Mouse (Mus musculus): ENCODE measurements around the gene Gm8068. TPM values are rescaled to one million over a fixed set of nuclear protein-coding genes. Genes with fewer than 3 reads are reported as not detected.

Gene Gm8068
- polyA plus RNA-seq (2012; rRNA removed), result not detected in 2 replicates

GRCm38 (mm10) chr14:41701785-41702184 is at the start of gene Gm8068:
Gm8068 (minus strand) TSS chr14:41701885.

GRCm38 (mm10) chr14:41750514-41750913 is 48.8 kb upstream of the Gm8068 start, which contains the start of gene Gm7929:
Gm7929 (minus strand) TSS chr14:41750614.

Other genes with a start within 250 kb of the Gm8068 start
- gene Gm7954, start 248.4 kb downstream of the Gm8068 start, polyA plus RNA-seq (2012; rRNA removed), result not detected in 2 replicates
- gene Gm3486, start 212.4 kb downstream of the Gm8068 start, polyA plus RNA-seq (2012; rRNA removed), result not detected in 2 replicates
- gene Gm7970, start 146.3 kb downstream of the Gm8068 start, polyA plus RNA-seq (2012; rRNA removed), result not detected in 2 replicates
- not detected in 2 replicates for gene 1700049E17Rik2, start 128.7 kb downstream of the Gm8068 start, polyA plus RNA-seq (2012; rRNA removed)
- gene Gm3072, start 77.3 kb downstream of the Gm8068 start, polyA plus RNA-seq (2012; rRNA removed), result not detected in 2 replicates
- gene Gm3676, start 55.4 kb downstream of the Gm8068 start, polyA plus RNA-seq (2012; rRNA removed), result not detected in 2 replicates
- gene Gm7929, start 48.7 kb upstream of the Gm8068 start, polyA plus RNA-seq (2012; rRNA removed), result not detected in 2 replicates
- gene Gm47189, start 70.6 kb upstream of the Gm8068 start, polyA plus RNA-seq (2012; rRNA removed), result not detected in 2 replicates
- gene Gm7980, start 205.4 kb upstream of the Gm8068 start, polyA plus RNA-seq (2012; rRNA removed), result not detected in 2 replicates
- gene 1700049E17Rik1, start 223.1 kb upstream of the Gm8068 start, polyA plus RNA-seq (2012; rRNA removed), result not detected in 2 replicates
- not detected in 2 replicates for gene 1700024B05Rik, start 242.1 kb upstream of the Gm8068 start, polyA plus RNA-seq (2012; rRNA removed)